Mouse (Mus musculus): ENCODE measurements at regions not wholly inside any gene's neighbourhood (a gene's known extent, or its start where the extent isn't known, plus 50 kb on each side); places are given as distances from the start of the nearest gene placed in this dataset.

GRCm38 (mm10) chr10:96724436-96725175 lies 107.8 kb downstream of the Btg1 start:
- peak; percentile 80 for DNase-seq

GRCm38 (mm10) chr10:96726801-96727780 lies 110.3 kb downstream of the Btg1 start:
- DNase-seq: no peak

GRCm38 (mm10) chr10:96733581-96733980 lies 116.8 kb downstream of the Btg1 start:
- no peak for DNase-seq

- DNase-seq: no peak
These were observed 118.3 kb downstream of the Btg1 start for GRCm38 (mm10) chr10:96735146-96735545.

GRCm38 (mm10) chr10:96735885-96736628 lies 119.3 kb downstream of the Btg1 start:
- DNase-seq: no peak

- DNase-seq: no peak
These were observed 121.2 kb downstream of the Btg1 start for GRCm38 (mm10) chr10:96737972-96738371.

- DNase-seq: no peak
These were observed 121.8 kb downstream of the Btg1 start for GRCm38 (mm10) chr10:96738606-96739005.

- DNase-seq: no peak
These were observed 127.5 kb downstream of the Btg1 start for GRCm38 (mm10) chr10:96744167-96744777.

- DNase-seq: no peak
These were observed 130.3 kb downstream of the Btg1 start for GRCm38 (mm10) chr10:96747015-96747663.

- DNase-seq: no peak
These were observed 134.1 kb downstream of the Btg1 start for GRCm38 (mm10) chr10:96750861-96751260.

GRCm38 (mm10) chr10:96751580-96752264 lies 134.9 kb downstream of the Btg1 start:
- peak; percentile 84 for DNase-seq

GRCm38 (mm10) chr10:96752531-96752930 lies 135.7 kb downstream of the Btg1 start:
- no peak for DNase-seq

- no peak for DNase-seq
These were observed 136.7 kb downstream of the Btg1 start for GRCm38 (mm10) chr10:96753521-96753920.

GRCm38 (mm10) chr10:96755674-96756073 lies 138.9 kb downstream of the Btg1 start:
- DNase-seq: no peak

- no peak for DNase-seq
These were observed 139.7 kb downstream of the Btg1 start for GRCm38 (mm10) chr10:96756355-96757084.

- no peak for DNase-seq
These were observed 140.5 kb downstream of the Btg1 start for GRCm38 (mm10) chr10:96757311-96757710.

GRCm38 (mm10) chr10:96761601-96762000 lies 144.8 kb downstream of the Btg1 start:
- no peak for DNase-seq

GRCm38 (mm10) chr10:96765626-96766025 lies 148.8 kb downstream of the Btg1 start:
- no peak for DNase-seq

- no peak for DNase-seq
These were observed 161.4 kb downstream of the Btg1 start for GRCm38 (mm10) chr10:96778220-96778619.

GRCm38 (mm10) chr10:96783966-96784365 lies 167.2 kb downstream of the Btg1 start:
- DNase-seq: no peak

Measured in thymus, postnatal 4 days (tissue).